Comparison of ENCODE assay signal across 9 mouse cellular contexts in genomic region chr9:45505487-45505939, GRCm38 (mm10).
DNase-seq lines count a peak whose midpoint lies in the region; ATAC-seq and TF ChIP-seq lines count a peak whose summit lies in the region.
"Had no signal": no experiment of that assay in that cellular context is flagged by ENCODE, and none has a peak within 500 bp of the region (broad histone marks: within the 10 kb centered on the region; RNA-seq: fewer than 3 reads in every experiment).

No protein-coding gene starts in this region.

- no peak overlapping the region for H3K9ac ChIP-seq in lung, embryonic 16.5 days (ENCODE audit: low read length)
- no peak overlapping the region for H3K9ac ChIP-seq in stomach, postnatal 0 days (ENCODE audit: low read length)

- no peak overlapping the region for H3K4me2 ChIP-seq in lung, embryonic 16.5 days (ENCODE audit: low read depth, low read length)
- no peak overlapping the region for H3K4me2 ChIP-seq in stomach, postnatal 0 days (replicated peaks; ENCODE audit: low read depth)

- peak overlapping the region; percentile 92 for H3K27ac ChIP-seq in lung, embryonic 16.5 days (ENCODE audit: low read length)
- peak overlapping the region; percentile 78 for H3K27ac ChIP-seq in stomach, postnatal 0 days (replicated peaks)

- TF ChIP-seq EP300 in stomach, postnatal 0 days (optimal IDR thresholded peaks at IDR 0.05), result no peak

- peaks cover 49% of the 10 kb centered on the region for H3K4me1 ChIP-seq in megakaryocyte, embryonic 14.5 days
- H3K4me1 ChIP-seq in lung, embryonic 16.5 days (replicated peaks; ENCODE audit: control insufficient read depth, insufficient read depth, low read length), result peaks cover 20% of the 10 kb centered on the region
- H3K4me1 ChIP-seq in stomach, postnatal 0 days (replicated peaks; ENCODE audit: control insufficient read depth, insufficient read depth), result 0 out of 2 replicates have a peak, but pooled peaks cover 3% of the 10 kb centered on the region

- ATAC-seq in megakaryocyte, adult 5-6 weeks (ENCODE audit: poor library complexity, severe bottlenecking), result no peak
- ATAC-seq in lung, embryonic 16.5 days (ENCODE audit: low read depth), result peak; percentile 79
- peak; percentile 86 for ATAC-seq in stomach, postnatal 0 days (ENCODE audit: low FRiP score, low TSS enrichment)

- DNase-seq in heart, postnatal 4 days, result peak; percentile 35
- peak; percentile 84 for DNase-seq in stomach, postnatal 0 days (ENCODE audit: low spot score)
- no peak for DNase-seq in natural killer cell, adult 2 months (ENCODE audit: low spot score in 2 of 2)
- no peak for DNase-seq in layer of hippocampus, adult 11-12 months (ENCODE audit: low spot score)
- DNase-seq in layer of hippocampus, adult 18-20 months (ENCODE audit: low spot score in 2 of 2), result no peak
- DNase-seq: kidney, adult 9 months had no signal

- peaks cover 38% of the 10 kb centered on the region for H3K27me3 ChIP-seq in megakaryocyte, embryonic 14.5 days (replicated peaks)
- no peaks in the 10 kb centered on the region for H3K27me3 ChIP-seq in lung, embryonic 16.5 days (ENCODE audit: control insufficient read depth, insufficient read depth, low read depth, low read length)
- H3K27me3 ChIP-seq in stomach, postnatal 0 days (ENCODE audit: control insufficient read depth, insufficient read depth, low read length), result no peaks in the 10 kb centered on the region

- H3K36me3 ChIP-seq in megakaryocyte, embryonic 14.5 days (replicated peaks; ENCODE audit: low read length), result no peaks in the 10 kb centered on the region
- H3K36me3 ChIP-seq in lung, embryonic 16.5 days (ENCODE audit: control insufficient read depth, insufficient read depth, low read length), result no peaks in the 10 kb centered on the region
- no peaks in the 10 kb centered on the region for H3K36me3 ChIP-seq in stomach, postnatal 0 days (ENCODE audit: control insufficient read depth, insufficient read depth, low read length)

- peak overlapping the region; percentile 71 for H3K4me3 ChIP-seq in megakaryocyte, embryonic 14.5 days (replicated peaks)
- H3K4me3 ChIP-seq in lung, embryonic 16.5 days (ENCODE audit: low read length), result no peak overlapping the region
- no peak overlapping the region for H3K4me3 ChIP-seq in stomach, postnatal 0 days (ENCODE audit: low read depth, low read length)

- 18% methylated on average over 4 of the region's 4 CpGs for WGBS in lung, embryonic 16.5 days
- WGBS in stomach, postnatal 0 days, result 29% methylated on average over 4 of the region's 4 CpGs

- no peaks in the 10 kb centered on the region for H3K9me3 ChIP-seq in megakaryocyte, embryonic 14.5 days
- H3K9me3 ChIP-seq in lung, embryonic 16.5 days (ENCODE audit: control insufficient read depth, low read length), result no peaks in the 10 kb centered on the region
- H3K9me3 ChIP-seq in stomach, postnatal 0 days (ENCODE audit: control insufficient read depth, low read length), result no peaks in the 10 kb centered on the region

- TF ChIP-seq CTCF in stomach, postnatal 0 days (IDR thresholded peaks at IDR 0.05; ENCODE audit: low read depth), result no peak

Comparison
In these comparisons a context has a peak if more than half of its experiments do, and no peak if none do; other contexts are left out.
1. DNase-seq: peak in heart, postnatal 4 days (single experiment) and stomach, postnatal 0 days (single experiment); none in natural killer cell, adult 2 months (0 of 2), layer of hippocampus, adult 11-12 months (single experiment) and layer of hippocampus, adult 18-20 months (0 of 2).